Mouse (Mus musculus) kidney, adult 18-20 months (tissue): Measurements from ENCODE around the gene Fggy.
A peak's percentile ranks its signal among the peaks of the same experiment; 100 is the strongest.

Experiments
- DNase-seq: peaks from one replicate; pipeline ENCODE4 v3.0.0; 2021

Fggy gene

GRCm38 (mm10) chr4:95915628-95916579 lies 358.6 kb downstream of the Fggy start:
- no peak for DNase-seq

GRCm38 (mm10) chr4:95917703-95918102 lies 360.4 kb downstream of the Fggy start:
- no peak for DNase-seq

- no peak for DNase-seq
Measured at GRCm38 (mm10) chr4:95920448-95920847, 363.1 kb downstream of the Fggy start.

DNA sequence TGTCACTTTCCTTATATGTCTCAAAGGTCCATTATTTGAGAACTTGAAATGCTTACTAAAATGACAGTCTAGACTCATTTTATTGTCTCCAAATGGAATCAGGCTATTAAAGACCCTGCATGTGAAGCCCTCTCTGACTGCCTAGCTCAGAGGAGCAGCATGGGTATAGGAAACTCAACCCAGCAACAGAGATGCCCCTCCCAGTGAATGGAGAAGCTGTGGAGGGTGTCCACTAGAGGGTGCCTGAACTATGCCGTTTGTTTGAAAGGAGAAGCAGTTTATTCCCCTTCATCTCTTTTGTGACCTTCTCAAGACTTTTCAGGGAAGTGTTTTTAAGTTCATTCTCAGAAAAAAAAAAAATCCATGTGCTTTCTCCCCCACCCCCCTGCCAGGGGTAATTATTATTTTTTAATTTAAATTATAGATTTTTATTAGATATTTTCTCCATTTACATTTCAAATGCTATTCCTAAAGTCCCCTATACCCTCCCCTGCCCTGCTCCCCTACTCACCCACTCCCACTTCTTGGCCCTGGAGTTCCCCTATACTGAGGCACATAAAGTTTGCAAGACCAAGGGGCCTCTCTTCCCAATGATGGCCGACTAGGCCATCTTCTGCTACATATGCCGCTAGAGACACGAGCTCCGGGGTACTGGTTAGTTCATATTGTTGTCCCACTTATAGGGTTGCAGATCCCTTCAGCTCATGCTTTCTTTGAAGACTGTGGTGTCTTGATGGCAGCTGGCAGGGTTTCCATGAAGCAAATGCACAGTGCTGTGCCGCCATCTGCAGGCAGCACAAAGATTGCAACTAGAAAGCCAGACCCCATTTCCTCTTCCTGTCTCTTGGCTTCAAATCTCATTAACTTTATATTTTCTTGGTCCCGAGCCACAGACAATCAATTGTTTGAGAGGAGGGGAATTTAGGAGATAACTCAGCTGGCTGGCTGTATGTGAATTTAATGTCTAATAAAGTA lies 367.2 kb downstream of the Fggy start:
- peak; percentile 62 for DNase-seq

DNA sequence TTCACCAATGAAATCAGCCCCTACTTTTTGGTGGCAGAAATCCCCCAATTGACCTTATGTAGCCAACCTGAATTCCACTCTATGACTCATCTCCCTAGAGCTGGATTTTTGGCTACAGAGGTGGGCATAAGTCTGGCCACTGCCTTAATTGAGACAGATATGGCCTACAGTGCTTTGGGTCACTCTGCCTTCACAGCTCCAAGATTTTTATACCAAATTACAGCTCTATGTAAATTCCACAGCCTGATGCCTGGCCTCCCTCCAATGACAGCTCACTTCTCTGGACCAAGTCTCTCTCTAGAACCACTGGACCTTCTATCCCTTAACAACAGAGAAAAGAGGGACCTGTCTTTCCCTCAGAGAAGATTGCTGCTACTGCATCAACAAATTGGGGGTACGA lies 371.5 kb downstream of the Fggy start:
- no peak for DNase-seq

DNA sequence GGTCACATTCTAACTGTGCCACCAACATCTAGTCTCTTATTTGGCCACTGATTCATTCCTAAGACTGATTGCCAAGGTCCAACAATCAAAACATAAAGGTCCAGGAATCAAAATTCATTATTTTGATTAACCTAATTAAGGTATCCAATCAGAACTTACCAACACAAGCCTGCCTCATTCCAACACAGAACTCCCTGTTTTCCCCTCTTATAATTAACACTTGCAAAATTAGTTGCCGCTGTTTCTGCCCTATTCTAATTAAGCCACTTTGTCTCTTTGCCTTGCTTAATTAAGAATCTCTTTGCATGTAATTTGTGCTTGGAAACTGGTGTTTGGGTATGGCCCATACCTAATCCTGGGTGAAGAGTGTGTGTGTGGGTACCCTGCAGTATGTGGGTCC lies 372.6 kb downstream of the Fggy start:
- DNase-seq = no peak

DNA sequence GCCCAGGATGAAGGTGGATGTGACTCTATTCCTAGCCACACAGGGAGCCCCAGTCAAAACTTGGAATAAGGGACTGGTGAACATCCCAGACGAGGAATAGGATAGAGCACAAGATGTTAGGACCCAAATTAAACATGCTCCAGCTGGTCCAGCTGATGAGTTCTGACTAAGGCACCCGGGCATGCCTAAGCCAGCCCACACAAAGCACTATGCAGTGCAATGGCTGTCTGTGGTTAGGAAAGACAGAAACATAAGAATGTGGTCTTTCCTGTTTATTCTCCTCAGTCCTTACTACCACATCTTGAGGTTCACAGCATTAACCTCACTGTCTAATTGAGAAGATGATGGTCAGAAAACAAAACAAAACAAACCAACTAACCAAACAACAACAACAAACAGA lies 374.0 kb downstream of the Fggy start:
- no peak for DNase-seq

DNA sequence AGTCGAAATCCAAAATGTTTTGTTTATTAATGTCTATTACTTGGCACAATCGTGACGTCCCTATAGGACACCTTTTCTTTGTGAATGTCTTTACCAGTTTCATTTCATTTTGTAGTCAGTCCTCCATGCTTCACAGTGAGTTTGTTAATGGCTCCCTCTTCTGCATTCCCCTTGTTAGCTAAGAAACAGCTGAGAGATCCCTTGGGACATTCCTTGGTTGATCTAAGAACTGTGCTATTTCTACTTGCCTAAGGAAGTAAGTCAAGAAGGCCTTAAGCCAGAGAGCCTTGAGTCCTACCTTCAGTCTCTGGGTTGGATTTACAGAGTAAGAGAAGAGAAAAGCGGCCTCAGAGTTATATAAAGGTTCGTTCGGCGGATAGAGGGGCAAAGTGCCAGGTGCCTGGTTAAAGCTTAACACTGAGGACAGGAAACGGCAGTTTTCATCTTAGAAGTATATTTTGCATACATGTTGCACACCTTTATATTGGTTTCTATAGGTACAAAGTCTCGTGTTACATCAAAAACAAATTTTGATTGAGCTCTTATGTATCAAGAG lies 376.6 kb downstream of the Fggy start:
- DNase-seq = peak; percentile 70

DNA sequence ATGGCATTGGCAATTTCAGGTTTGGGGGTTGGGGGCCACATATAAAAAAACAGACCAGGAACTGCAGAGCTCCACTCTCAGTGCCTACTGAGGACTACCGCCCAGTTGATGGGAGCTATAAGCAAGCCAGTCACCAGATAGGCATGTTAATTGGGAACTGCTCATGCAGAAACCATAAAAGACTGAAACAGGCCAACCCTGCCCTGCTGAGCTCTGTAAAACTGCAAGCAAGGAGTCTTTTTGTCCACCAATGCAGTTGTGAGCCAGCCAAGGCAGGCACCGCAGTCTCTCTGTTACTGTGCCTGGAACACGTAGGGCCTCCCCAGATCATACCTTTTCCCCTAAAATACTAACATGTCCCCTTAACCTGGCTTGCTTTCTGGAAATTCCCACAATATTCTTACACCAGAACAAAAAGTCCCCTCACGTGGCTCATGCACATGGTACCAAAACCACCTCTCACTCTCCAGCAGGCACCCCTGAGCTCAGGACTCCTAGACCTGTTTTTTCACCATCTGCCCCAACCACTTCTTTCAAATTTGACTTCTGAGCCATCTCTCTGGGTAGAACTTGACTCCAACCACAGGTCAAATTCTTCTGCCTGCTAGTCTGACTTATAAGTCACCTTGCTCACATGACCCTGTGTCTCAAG lies 377.2 kb downstream of the Fggy start:
- DNase-seq = peak; percentile 37

- DNase-seq = no peak
Measured at GRCm38 (mm10) chr4:95938701-95939100, 381.4 kb downstream of the Fggy start.

- DNase-seq = no peak
Measured at GRCm38 (mm10) chr4:95947896-95948295, 390.6 kb downstream of the Fggy start.

GRCm38 (mm10) chr4:95953328-95953727 lies 396.0 kb downstream of the Fggy start:
- DNase-seq = no peak

DNA sequence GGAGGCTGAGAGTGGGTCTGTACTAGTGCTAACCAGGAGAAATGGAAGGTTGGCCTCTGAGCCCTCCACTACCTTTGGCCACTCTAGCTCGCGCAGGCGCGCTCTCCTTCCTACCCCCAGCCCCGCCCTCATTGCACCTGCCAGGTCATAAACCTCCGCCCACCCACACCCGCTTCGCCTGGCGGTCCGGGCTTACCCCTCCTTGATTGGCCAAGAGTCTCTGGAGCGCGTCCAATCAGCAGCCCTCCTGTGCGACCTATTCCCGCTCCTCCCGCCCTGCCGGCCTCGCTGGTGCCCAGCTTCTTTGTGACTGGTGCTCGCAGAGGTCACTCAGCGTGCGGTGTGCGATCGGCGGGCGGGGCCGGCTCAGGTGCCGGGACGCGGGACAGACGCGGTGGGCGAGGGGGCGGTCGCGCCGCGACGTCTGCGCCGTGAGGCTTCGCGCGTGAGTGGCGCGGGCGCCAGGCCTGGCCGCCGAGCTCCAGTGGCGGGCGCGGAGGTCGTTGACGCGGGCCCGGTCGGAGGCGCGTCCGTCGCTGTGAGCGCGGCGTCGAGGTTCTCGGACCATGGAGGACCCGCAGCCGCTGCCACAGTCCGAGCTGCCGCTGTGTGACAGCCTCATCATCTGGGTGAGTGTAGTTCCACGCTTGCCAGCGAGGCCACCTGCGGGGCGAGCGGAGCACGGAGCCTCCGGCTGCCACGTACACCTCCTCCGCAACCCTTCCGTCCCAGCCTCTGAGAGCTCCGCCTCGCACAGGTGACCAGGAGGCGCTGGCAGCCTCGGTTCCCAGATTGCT lies 409.8 kb downstream of the Fggy start, which contains the start of gene Hook1:
Gene Hook1 (plus strand): TSS at position 313 of the 797 bp plus-strand sequence.
- DNase-seq = peak; percentile 95
